Mouse (Mus musculus) adrenal gland, postnatal 4 days (tissue): Measurements from ENCODE around the gene Wnt5a. TPM values are rescaled to one million over a fixed set of nuclear protein-coding genes. Genes with fewer than 3 reads are reported as not detected.

Experiments used
- DNase-seq, 2 experiments: peaks; one replicate each; pipeline ENCODE4 v3.0.0; 2021 to 2022; ENCODE audit warnings: low spot score in 2 of 2, mixed read lengths in 2 of 2
- long read RNA-seq, 2 experiments: library from polyadenylated mRNA; stranded (forward); transcript quantifications; one replicate each; pipeline ENCODE4 v2.0.0; 2021
- total RNA-seq, 2 experiments: library from RNA; stranded (reverse); gene quantifications; 2 replicates each; pipeline ENCODE4 v1.2.3; 2021

The Wnt5a gene
- 10 to 100 TPM; 34.0 to 42.9 TPM for total RNA-seq
- long read RNA-seq, experiment 1, full-length matches to known transcripts = 2 of 5 reads
- long read RNA-seq, experiment 1, partial matches to known transcripts = 0 of 5 reads
- long read RNA-seq, experiment 1, other reads (novel, unspliced or antisense) = 3 of 5 reads
- long read RNA-seq, experiment 2, full-length matches to known transcripts = 12 of 19 reads
- long read RNA-seq, experiment 2, partial matches to known transcripts = 7 of 19 reads
- long read RNA-seq, experiment 2, other reads (novel, unspliced or antisense) = 0 of 19 reads

DNA sequence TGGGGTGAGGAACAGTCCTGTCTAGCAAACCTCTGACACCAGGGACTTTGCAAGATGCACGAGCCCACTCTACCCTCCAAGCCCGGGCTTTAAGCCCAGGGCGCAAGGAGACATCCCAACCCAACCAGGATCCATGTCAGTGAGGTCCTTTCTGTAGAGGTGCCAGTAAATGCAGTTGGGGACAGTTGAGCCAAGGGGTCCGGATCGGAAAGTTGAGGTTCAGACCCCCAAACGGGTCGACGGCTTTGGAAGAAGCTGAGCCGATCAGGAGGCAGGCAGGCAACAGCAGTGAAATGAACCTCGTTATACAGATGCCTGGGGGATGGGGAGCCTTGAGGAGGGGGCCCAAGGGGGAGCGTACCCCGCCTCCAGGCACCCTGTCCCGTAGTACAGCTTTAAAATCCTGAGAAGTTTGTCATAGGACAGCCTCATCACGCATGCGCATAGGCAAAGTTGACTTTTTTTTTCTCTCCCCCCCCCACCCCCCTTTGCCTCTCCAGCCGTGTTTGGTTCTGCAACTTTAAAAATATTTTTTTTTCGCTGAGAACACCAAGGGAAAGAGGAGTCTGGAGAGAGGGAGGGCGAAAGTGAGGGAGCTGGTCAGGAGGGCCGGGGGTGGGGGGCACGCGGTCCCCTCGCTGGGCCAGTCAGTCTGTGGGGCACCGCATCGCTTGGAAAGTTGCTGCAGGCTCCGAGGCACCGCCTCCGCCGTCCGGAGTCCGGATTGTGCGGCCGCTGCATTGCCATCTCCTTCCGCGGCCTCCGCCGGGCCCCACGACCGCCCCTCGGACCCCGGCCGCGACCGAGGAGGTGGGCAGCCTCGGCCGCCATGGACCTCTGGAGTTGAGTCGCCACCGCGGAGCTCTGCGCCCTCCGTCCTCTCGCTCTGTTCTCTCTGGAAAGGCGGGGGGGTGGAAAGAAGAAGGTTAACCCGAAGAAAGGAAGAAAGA, at the start of gene Wnt5a:
TSS of gene Wnt5a (plus strand) at position 650 of the 950 bp plus-strand sequence.
- DNase-seq = no peak

DNA sequence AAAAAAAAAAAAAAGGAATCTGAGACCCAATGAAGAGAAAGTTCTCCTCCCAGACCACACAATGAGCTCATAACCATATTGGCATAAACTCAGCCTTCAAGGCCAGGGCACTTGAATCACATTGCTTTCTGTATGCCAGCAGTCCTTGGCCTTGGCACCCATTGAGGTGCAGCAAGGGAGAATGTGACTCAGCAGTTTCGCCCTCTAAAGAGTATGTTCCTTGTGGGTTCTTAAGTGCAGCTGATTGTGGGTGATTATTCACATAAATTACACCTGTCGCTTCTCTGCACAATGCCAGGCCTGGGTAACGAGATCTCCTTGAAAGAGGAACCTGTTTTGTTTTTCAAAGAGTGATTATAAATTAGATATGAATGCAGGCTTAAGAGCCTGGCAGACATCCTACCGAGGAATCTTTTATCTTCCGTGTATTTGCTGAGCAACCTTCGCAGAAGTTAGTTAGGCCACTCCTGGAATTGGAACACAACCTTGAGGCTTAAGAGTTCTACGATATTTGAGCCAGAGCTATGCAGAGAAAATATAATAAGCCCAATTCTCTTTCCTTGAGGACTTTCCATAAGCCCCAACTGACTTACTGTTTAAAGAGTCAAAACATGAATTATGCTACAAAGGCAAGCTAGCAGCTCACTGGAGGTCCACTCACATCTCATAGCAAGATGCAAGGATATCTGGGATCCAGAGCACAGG, 48.0 kb upstream of the Wnt5a start:
- no peak for DNase-seq

DNA sequence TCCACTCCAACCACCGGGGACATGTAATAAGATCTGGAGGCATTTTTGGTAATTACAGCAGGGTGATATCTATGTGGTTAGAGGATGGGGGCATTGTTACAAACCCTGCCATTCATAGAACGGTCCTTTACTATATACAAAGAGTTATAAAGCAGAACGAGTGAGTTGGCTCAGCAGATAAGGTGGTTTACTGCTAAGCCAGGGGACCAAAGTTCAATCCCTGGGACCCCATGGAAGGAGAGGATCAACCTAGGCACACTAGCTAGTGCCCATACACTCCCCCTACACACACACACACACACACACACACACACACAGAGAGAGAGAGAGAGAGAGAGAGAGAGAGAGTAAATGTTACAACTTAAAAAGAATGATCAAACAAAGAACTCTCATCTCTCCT, 47.1 kb upstream of the Wnt5a start:
- DNase-seq = no peak

DNA sequence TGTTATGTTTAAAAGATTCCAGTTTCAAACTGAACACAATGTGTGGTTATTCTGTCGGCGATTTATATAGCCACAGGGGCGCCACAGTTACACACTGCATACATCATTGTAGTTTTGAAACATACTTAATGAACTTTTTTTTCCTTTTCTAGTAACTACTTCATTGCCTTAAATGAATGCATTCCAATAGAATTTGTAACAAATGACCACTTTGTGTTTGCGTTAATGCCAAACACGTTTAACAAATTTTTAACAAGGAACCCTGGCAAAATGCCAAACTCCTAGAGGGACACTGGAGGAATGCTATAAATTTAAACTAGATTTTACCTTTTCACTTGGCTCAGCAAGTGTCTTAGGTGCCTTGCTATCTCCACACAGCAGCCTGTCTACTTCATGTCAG, 36.6 kb upstream of the Wnt5a start:
- no peak for DNase-seq

DNA sequence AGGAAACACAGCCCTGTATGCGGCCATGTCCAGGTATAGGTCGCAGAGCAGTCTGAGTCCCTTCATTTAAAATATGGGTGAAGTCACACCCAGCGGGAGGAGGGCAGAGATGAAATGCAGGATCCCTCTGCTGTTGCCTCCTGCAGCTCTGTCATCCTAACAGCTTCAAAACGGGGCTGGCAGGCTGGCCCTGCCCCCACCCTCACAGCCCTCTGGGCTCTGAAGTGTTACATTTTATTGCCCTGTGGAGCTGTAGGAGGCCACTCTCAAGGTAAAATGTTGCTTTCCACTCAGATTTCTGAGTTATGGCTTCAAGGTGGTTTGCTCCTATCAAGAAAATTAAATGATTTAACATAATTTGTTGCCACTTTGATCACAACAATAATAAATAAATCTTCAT, 34.9 kb upstream of the Wnt5a start:
- no peak for DNase-seq

DNA sequence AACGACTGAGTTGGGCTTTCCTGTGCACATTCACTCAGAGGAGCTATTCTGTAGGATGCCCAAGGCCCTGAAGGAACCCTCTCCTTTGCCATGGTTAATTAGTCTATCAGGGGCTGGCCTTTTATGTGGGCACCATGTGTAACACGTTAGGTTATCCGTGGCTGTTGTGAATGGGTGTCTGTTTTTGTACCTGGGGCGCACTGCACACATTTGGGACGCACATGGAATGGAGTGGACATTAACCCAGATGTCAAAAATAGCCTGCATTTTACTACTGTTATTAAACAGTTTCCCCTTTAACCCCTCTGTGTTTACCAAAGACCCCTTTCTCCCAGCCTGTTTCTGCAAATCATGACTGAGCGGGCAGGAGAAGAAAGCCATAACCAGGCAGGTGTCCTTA, 34.3 kb upstream of the Wnt5a start:
- DNase-seq = no peak

DNA sequence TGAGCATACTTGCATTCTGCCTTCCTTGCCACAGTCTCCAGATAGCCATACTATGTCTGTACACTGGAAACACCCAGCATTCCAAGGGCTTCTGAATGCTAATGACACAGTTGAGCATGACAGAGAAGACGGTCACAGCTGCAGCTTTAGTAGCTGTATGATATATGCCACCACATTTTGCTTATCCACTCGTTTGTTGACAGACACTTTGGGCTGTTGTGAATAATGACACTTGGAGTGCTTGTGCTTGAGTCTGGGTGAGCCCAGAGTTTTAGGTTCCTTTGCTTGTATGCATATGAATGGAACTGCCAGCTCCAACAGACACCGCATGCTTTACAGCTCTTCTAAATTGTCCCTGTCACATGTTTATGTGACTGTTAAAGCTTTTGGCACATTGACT, 29.5 kb upstream of the Wnt5a start:
- DNase-seq = no peak

DNA sequence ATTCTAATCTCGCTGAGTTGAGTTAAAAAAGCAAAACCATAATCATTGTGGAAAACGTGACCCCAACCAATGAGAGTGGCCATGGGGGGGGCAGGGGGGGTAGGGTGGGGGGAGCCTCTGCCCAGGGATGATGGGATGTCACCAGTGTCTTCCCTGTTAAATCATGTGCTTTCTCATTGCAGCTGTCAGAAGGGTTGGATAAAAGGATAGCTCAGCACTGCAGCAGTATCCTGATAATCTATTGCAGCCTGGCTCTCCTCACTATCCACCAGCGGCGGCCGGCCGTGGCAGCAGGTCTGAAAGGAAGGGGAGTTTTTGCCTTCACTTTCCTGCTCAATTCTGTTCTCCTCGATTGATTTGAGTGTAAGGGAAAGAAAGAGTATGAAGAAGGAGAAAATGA, 29.1 kb upstream of the Wnt5a start:
- no peak for DNase-seq

DNA sequence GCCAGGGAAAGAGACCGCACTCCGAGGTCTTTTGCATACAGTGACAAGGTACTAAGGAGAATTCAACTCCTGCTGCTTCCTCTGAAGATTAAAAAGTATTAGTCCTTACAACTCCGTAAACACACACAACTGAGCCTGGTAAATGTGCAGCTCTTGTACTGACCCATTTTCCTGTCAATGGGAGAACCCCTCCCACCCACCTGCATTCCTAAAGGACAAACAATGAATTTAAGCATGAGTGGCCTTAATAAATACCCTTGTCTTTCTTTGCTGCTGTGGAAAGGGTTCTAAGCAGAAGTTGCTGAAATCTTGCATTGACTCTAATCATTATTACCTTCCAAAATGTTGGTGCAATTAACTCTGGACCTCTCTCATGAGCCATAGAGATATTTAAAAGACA, 27.8 kb upstream of the Wnt5a start:
- DNase-seq = no peak

DNA sequence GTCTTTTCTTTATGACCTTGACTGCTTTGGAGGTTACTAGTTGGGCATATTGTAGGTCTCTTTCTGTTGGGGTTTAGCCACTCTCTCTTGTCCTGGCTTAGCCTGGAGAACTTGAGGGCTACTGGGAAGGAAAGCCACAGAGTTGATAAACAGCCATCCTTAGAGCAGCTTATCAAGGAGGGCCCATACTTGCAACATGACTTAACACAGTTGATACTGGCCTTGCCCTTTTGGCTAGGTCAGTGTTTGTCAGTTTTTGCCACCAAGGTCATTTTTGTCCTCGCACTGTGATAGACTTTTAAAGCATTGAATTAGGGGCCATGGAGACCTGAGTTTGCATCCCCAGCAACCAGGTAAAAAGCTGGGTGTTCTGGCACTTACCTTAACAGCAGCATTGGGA, 23.7 kb upstream of the Wnt5a start:
- DNase-seq = no peak

DNA sequence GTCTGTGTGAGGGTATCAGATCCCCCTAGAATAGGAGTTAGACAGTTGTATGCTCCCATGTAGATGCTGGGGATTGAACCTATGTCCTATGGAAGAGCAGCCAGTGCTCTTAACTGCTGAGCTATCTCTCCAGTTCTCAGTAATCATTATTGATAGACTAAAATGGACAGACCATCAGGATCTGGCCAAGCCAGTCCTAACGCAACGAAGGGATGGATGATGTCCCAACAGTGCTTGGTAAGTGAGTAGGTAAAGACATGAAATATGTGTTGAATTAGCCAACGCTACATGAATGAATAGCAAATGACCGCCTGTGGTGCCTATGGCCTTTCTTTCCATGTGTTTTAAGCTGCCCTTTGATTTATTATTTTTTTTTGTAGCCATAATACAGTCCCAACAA, 10.7 kb upstream of the Wnt5a start:
- DNase-seq = no peak

DNA sequence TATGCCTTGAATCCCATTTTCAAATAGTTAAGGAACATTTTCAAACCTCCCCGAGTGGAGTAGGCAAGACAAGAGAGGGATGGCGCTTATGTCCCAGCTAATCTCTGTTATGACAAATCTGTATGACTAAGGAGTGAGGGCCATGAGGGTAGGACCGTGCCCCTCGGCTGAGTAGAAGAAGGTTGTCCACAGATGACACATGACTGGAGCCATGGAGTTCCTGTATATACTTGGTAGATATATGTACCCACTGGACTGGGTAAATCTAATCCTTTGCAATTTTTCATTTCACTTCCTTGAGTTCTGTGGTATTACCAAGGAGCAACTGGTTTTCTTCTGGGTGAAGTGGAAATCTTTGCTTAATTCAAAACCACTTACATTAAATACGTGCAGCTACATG, 10.3 kb upstream of the Wnt5a start:
- no peak for DNase-seq

DNA sequence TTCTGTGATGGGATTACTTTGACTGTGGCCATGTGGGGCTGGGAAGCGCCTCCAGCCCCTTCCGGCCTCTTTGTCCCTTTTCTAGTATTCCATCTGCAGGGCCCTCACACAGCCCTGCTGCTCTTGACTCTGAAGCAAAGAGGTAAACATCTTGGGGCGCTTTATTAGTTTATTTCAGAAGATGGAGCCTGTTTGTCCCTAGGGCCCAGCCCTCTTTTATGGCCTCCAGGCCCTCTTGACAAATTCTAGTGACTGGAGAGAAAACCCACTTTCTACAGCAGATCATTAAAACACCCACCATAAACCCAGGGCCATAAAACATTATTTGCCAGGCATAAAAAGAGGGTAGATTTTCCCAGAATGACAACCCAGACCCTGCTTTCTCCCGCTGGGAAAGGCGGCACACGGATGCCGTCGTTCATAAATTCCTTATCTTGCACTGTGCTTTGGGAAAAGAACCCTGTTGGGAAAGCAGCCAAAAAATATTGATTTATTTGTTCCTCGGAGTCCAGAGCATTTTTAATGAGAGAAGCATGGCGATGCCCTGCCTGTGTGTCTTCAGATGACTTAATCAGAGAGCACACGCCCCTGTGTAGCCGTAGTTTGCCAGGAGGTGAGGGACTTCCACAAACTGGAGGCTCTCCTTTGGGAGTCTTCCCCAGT, 3.2 kb upstream of the Wnt5a start:
- no peak for DNase-seq

DNA sequence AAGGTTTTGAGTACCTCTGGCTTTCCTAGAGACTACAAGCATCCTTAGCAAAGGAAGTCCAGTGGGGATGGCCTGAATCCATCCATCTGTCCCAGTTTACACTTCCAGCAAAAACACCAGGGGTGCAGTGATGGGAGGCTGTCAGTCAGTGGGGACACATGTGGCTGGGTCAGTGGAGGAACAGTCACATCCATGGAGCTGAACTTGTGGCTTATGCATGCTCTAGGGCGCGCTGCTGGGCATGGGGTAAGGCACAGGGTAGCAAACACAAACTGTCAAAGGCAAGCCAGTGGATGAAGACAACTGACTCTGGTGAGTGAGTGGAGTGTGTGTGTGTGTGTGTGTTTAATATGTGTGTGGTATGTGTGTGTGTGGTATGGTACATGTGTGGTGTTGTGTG, 1.3 kb upstream of the Wnt5a start:
- DNase-seq = no peak

DNA sequence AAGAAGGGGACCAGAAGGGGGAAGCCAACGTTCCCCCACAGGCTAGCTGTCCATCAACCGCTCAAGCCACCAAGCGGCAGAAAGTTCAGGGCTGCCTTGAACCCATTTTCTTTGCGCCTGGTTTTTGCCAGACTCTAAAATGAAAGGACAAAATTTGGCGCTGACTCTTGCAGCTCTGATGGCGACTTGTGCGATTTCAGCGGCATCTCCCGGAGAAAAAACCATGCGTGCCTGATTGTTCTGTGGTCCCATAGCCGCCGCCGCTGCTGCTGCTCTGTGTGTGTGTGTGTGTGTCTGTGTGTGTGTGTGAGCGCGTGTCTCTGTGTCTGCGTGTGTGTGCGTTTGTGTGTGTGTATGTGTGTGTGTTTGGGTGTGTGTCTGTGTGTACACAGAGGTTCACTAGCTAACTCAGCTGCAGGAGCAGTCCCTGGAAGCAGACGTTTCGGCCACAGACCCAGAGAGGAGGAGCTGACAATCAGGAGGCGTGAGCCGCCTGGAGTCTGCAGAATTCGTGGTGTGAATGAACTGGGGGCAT, 568 bp downstream of the Wnt5a start:
- no peak for DNase-seq

DNA sequence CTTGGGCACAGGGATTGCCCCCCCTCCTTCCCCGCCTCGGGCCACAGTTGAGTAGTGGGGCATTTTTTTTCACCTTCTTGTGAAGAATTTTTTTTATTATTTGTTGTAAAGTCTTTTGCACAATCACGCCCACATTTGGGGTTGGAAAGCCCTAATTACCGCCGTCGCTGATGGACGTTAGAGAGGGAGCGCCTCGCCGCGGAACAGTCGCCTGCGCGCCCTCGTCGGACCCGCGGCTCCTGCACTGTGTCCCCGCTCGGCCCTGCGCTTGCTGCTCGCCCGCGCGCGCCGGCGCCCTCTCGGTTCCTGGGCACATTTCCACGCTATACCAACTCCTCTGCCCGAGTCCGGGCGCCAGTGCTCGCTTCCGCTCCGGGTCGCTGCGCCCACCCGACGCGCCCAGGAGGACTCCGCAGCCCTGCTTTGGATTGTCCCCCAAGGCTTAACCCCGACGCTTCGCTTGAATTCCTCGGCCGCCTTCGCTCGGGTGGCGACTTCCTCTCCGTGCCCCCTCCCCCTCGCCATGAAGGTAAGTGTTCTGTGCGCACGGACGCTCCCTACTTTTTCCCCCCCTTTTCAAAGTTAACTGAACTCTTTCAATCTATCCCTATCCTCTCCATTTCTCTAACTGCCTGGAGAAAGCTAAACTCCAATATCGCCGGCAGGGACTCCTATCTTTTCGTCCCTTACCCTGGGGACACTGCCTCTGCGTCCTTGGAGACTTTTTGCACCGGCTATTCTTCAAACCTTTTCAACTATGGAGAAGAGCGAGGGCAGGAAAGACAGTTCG, 1.2 kb downstream of the Wnt5a start:
- no peak for DNase-seq

DNA sequence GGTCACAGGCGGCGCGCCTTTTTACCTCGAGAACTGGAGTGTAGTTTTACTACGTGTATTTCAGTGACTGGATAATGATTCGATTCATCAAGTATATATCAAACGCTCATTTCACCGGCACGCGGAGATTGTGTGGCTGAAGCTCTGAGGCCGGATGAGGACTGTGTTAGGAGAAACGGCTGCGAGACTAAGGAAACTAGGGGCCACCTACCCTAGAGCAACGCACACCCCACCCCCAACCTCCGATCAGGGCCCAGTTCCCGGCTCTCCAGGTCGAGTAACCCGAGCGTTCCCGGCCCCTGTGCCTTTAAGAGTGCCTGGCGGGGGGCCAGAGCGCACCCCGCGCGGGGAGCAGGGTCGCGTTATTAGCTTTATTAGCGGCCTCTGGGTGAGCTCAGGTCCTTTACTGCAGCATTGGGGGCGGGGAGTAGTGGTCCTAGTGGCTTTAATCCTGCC, 1.9 kb downstream of the Wnt5a start:
- no peak for DNase-seq

DNA sequence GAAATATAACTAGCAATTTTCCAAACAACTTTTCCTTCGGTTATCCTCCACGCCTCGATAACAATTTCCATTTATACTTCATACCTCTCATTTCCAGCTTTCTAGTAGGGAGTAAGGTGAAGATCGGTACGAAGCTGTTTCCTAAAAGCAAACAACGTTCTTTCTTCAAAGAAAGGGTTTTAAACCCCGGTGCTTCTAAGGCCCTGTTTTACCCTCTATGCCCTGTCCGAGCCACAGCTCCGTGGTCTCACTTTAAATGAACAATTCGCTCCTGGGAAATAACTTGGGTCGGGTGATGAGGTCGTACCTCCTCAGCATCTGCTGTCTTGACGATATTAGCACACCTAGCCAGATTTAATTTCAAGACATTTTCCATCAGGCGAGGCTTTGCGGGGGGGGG, 2.5 kb downstream of the Wnt5a start:
- DNase-seq = no peak

DNA sequence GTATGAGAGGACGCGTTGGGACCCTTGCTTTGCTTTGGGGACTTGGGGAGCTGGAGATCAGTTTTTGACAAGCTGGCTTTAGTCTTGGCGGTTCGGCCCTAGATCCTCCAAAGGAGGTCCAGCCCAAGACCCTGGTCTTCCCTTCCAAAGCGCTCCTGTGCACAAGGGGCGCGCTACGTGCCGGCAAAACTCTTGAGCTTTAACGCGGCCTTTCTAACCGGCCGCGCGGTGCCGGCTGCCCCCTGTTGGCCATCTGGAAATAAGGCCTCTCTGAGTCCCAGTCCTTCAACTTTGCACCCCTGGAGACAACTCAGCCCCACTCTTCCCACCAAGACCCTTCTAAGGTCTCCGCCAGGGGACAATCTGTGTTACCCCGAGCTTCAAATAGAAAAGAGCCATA, 2.9 kb downstream of the Wnt5a start:
- DNase-seq = peak in 1 of 2 experiments; percentile 46
